Mouse (Mus musculus) embryonic facial prominence, embryonic 11.5 days (tissue): ENCODE measurements around the gene Uroc1. TPM values are rescaled to one million over a fixed set of nuclear protein-coding genes. Genes with fewer than 3 reads are reported as not detected.

Experiments used
- ATAC-seq: fragments of 200-750 bp; cut with Nextera tagmentation; replicated peaks from 2 replicates; pipeline ENCODE4 v1.8.0; 2017; ENCODE audit warnings: low read depth; ENCODE audit not compliant: insufficient number of reproducible peaks, low FRiP score, low TSS enrichment
- DNase-seq: peaks from one replicate; pipeline ENCODE4 v3.0.0-alpha.2; 2015; ENCODE audit warnings: low spot score
- H3K27ac ChIP-seq: fragments of 300-500 bp; sonication (generic); replicated peaks from 2 replicates; pipeline ENCODE4 v1.5.1; 2014; ENCODE audit warnings: mild to moderate bottlenecking, low read depth, low read length, control low read depth
- H3K27me3 ChIP-seq: fragments of 300-500 bp; sonication (generic); 2 replicates; pipeline ENCODE4 v1.6.1; 2014; ENCODE audit warnings: mild to moderate bottlenecking, low read length, moderate library complexity, mixed read lengths; ENCODE audit not compliant: control insufficient read depth, insufficient read depth
- H3K36me3 ChIP-seq: fragments of 300-500 bp; sonication (generic); replicated peaks from 2 replicates; pipeline ENCODE4 v1.6.1; 2014; ENCODE audit warnings: low read depth, mild to moderate bottlenecking, low read length, moderate library complexity, mixed read lengths; ENCODE audit not compliant: control insufficient read depth, insufficient read depth
- H3K4me1 ChIP-seq: fragments of 300-500 bp; sonication (generic); 2 replicates; pipeline ENCODE4 v1.6.1; 2014; ENCODE audit warnings: low read length, mixed read lengths; ENCODE audit not compliant: control insufficient read depth, insufficient read depth
- H3K4me2 ChIP-seq: fragments of 300-500 bp; sonication (generic); 2 replicates; pipeline ENCODE4 v1.6.1; 2014; ENCODE audit warnings: low read depth, mild to moderate bottlenecking, control low read depth, low read length, moderate library complexity
- H3K4me3 ChIP-seq: fragments of 300-500 bp; sonication (generic); 2 replicates; pipeline ENCODE4 v1.5.1; 2014; ENCODE audit warnings: low read depth, low read length, control low read depth
- H3K9ac ChIP-seq: fragments of 300-500 bp; sonication (generic); replicated peaks from 2 replicates; pipeline ENCODE4 v1.6.1; 2014; ENCODE audit warnings: mild to moderate bottlenecking, control low read depth, low read length
- H3K9me3 ChIP-seq: fragments of 300-500 bp; sonication (generic); replicated peaks from 2 replicates; pipeline ENCODE4 v1.6.1; 2016; ENCODE audit warnings: mild to moderate bottlenecking, low read length, inconsistent platforms, mixed read lengths; ENCODE audit not compliant: control insufficient read depth
- WGBS: fragments of 180-500 bp; shearing (Covaris S2); extraction: QIAGEN DNeasy Blood & Tissue Kit; methylation state at CpG from one replicate; pipeline ENCODE4 v1.1.7; 2014; 5-methylcytosine and 5-hydroxymethylcytosine counted together
- polyA plus RNA-seq: library from polyadenylated mRNA; unstranded; fragments of >200 nt; fragmentation: Nextera tagmentation; extraction: Ambion mirVana; gene quantifications from 2 replicates; pipeline ENCODE4 v1.2.1, GENCODE M21; 2014

Uroc1 gene
- polyA plus RNA-seq, 1 experiment from 2014 or later: not detected

- H3K4me1 ChIP-seq: no peaks in the 10 kb centered on the region
- DNase-seq: no peak
- peaks cover 2% of the 10 kb centered on the region for H3K36me3 ChIP-seq
- H3K4me2 ChIP-seq: no peak overlapping the region
- 100% methylated on average over 2 of the region's 2 CpGs for WGBS
- H3K9me3 ChIP-seq: no peaks in the 10 kb centered on the region
- no peak overlapping the region for H3K9ac ChIP-seq
- ATAC-seq: no peak
- H3K4me3 ChIP-seq: no peak overlapping the region
- no peaks in the 10 kb centered on the region for H3K27me3 ChIP-seq
- H3K27ac ChIP-seq: no peak overlapping the region
These were observed 48.4 kb downstream of the Uroc1 start for GRCm38 (mm10) chr6:90381465-90381864.

GRCm38 (mm10) chr6:90390629-90391028 is 57.5 kb downstream of the Uroc1 start:
- Histone ChIP-seq H3K4me3 (no peak overlapping the region), H3K27me3 (no peaks in the 10 kb centered on the region), H3K27ac (no peak overlapping the region), H3K9ac (no peak overlapping the region), H3K4me2 (no peak overlapping the region), H3K36me3 (no peaks in the 10 kb centered on the region; the same call in 1 of the 2 replicates), H3K9me3 (no peaks in the 10 kb centered on the region), H3K4me1 (no peaks in the 10 kb centered on the region)
- ATAC-seq: no peak
- DNase-seq: no peak
- WGBS: 78% methylated on average over 4 of the region's 4 CpGs

- 47% methylated on average over 3 of the region's 3 CpGs for WGBS
- Histone ChIP-seq H3K9me3 (no peaks in the 10 kb centered on the region), H3K9ac (no peak overlapping the region), H3K36me3 (no peaks in the 10 kb centered on the region), H3K4me1 (no peaks in the 10 kb centered on the region), H3K27ac (no peak overlapping the region), H3K4me2 (no peak overlapping the region), H3K4me3 (no peak overlapping the region), H3K27me3 (no peaks in the 10 kb centered on the region)
- ATAC-seq (no peak), DNase-seq (no peak)
These were observed 60.9 kb downstream of the Uroc1 start for GRCm38 (mm10) chr6:90393948-90394347.

- no peak overlapping the region for H3K9ac ChIP-seq
- no peak overlapping the region for H3K4me3 ChIP-seq
- H3K27ac ChIP-seq: no peak overlapping the region
- WGBS: 84% methylated on average over 2 of the region's 2 CpGs
- ATAC-seq: no peak
- no peaks in the 10 kb centered on the region for H3K4me1 ChIP-seq
- H3K27me3 ChIP-seq: no peaks in the 10 kb centered on the region
- DNase-seq: no peak
- H3K9me3 ChIP-seq: no peaks in the 10 kb centered on the region
- no peaks in the 10 kb centered on the region for H3K36me3 ChIP-seq
- H3K4me2 ChIP-seq: no peak overlapping the region
These were observed 62.7 kb downstream of the Uroc1 start for GRCm38 (mm10) chr6:90395751-90396150.

- H3K9ac ChIP-seq: no peak overlapping the region
- H3K27me3 ChIP-seq: no peaks in the 10 kb centered on the region
- no peak for ATAC-seq
- no peak overlapping the region for H3K4me3 ChIP-seq
- H3K27ac ChIP-seq: no peak overlapping the region
- H3K4me2 ChIP-seq: no peak overlapping the region
- H3K9me3 ChIP-seq: no peaks in the 10 kb centered on the region
- H3K4me1 ChIP-seq: no peaks in the 10 kb centered on the region
- H3K36me3 ChIP-seq: no peaks in the 10 kb centered on the region
- 93% methylated on average over 3 of the region's 3 CpGs for WGBS
- DNase-seq: no peak
These were observed 64.2 kb downstream of the Uroc1 start for GRCm38 (mm10) chr6:90397291-90397690.

GRCm38 (mm10) chr6:90408632-90409031 is 75.5 kb downstream of the Uroc1 start:
- Histone ChIP-seq H3K27me3 (no peaks in the 10 kb centered on the region), H3K36me3 (no peaks in the 10 kb centered on the region), H3K9ac (no peak overlapping the region), H3K4me1 (no peaks in the 10 kb centered on the region), H3K4me2 (no peak overlapping the region), H3K9me3 (no peaks in the 10 kb centered on the region), H3K4me3 (no peak overlapping the region), H3K27ac (no peak overlapping the region)
- DNase-seq (no peak), ATAC-seq (no peak)

GRCm38 (mm10) chr6:90410972-90411371 is 77.9 kb downstream of the Uroc1 start:
- Histone ChIP-seq H3K9me3 (no peaks in the 10 kb centered on the region), H3K4me1 (no peaks in the 10 kb centered on the region), H3K27ac (no peak overlapping the region), H3K4me3 (no peak overlapping the region), H3K36me3 (no peaks in the 10 kb centered on the region), H3K4me2 (no peak overlapping the region), H3K9ac (no peak overlapping the region), H3K27me3 (no peaks in the 10 kb centered on the region)
- DNase-seq: no peak
- ATAC-seq: no peak
- whole genome bisulfite sequencing: 74% methylated on average over 1 of the region's 1 CpGs

GRCm38 (mm10) chr6:90411926-90412325 is 78.8 kb downstream of the Uroc1 start:
- Histone ChIP-seq H3K9me3 (no peaks in the 10 kb centered on the region), H3K4me2 (no peak overlapping the region), H3K9ac (no peak overlapping the region), H3K4me3 (no peak overlapping the region), H3K27ac (no peak overlapping the region), H3K36me3 (no peaks in the 10 kb centered on the region), H3K27me3 (no peaks in the 10 kb centered on the region), H3K4me1 (no peaks in the 10 kb centered on the region)
- 82% methylated on average over 7 of the region's 7 CpGs for WGBS
- no peak for ATAC-seq
- no peak for DNase-seq
